ENCODE assay signal across 26 mouse cellular contexts in the genomic region with DNA sequence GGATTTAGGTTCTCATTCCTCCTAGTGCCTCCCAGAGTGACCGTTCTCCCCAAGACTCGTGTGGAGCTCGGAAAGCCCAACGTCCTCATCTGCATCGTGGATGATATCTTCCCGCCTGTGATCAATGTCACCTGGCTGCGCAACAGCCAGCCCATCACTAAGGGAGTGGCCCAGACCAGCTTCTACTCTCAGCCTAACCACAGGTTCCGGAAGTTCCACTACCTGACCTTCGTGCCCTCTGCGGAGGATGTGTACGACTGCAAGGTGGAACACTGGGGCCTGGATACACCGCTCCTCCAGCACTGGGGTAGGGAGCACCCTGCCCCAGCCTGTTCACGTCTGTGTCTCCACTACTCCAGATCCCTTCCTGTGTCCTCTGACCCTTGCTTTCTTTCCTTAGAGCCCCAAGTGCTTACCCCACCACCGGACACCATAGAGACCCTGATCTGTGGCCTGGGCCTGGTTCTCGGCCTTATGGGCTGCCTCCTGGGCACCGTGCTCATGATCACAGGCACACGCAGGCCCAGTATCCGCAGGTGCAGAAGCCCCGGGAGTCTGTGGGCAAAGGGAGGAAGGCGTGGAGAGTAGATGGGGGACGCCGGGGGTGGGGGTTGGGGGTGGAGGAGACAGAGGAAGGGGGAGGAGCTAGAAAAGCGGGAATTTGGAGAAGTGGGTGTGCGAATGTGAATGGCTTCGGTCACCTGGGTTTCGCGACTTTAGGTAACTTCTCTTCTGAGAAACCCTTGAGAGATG. TPM values are rescaled to one million over a fixed set of nuclear protein-coding genes. Genes with fewer than 3 reads are reported as not detected.
A peak's percentile ranks its signal among the peaks of the same experiment; 100 is the strongest.
DNase-seq lines count a peak whose midpoint lies in the region; ATAC-seq and TF ChIP-seq lines count a peak whose summit lies in the region.
"Had no signal": no experiment of that assay in that cellular context is flagged by ENCODE, and none has a peak within 500 bp of the region (broad histone marks: within the 10 kb centered on the region; RNA-seq: fewer than 3 reads in every experiment).

No protein-coding gene starts in this region.

- no peak for TF ChIP-seq CTCF in stomach, postnatal 0 days (IDR thresholded peaks at IDR 0.05; ENCODE audit: low read depth)

- 83% methylated on average over 27 of the region's 27 CpGs for whole genome bisulfite sequencing in midbrain, embryonic 11.5 days
- 86% methylated on average over 27 of the region's 27 CpGs for WGBS in midbrain, embryonic 15.5 days
- 80% methylated on average over 27 of the region's 27 CpGs for WGBS in stomach, postnatal 0 days
- WGBS in liver, embryonic 12.5 days (ENCODE audit: insufficient replicate concordance) = 56% methylated on average over 27 of the region's 27 CpGs

- 0 out of 2 replicates have a peak, but pooled peaks cover 3% of the 10 kb centered on the region for H3K4me1 ChIP-seq in midbrain, embryonic 11.5 days (ENCODE audit: control insufficient read depth, insufficient read depth, low read length)
- no peaks in the 10 kb centered on the region for H3K4me1 ChIP-seq in midbrain, embryonic 15.5 days
- H3K4me1 ChIP-seq in stomach, postnatal 0 days (replicated peaks; ENCODE audit: control insufficient read depth, insufficient read depth) = no peaks in the 10 kb centered on the region
- H3K4me1 ChIP-seq in liver, embryonic 12.5 days = 0 out of 2 replicates have a peak, but pooled peaks cover 4% of the 10 kb centered on the region
- H3K4me1 ChIP-seq: limb, embryonic 15.5 days; neural tube, embryonic 12.5 days; stomach, embryonic 15.5 days had no signal

- H3K4me2 ChIP-seq in midbrain, embryonic 11.5 days = no peak overlapping the region
- no peak overlapping the region for H3K4me2 ChIP-seq in midbrain, embryonic 15.5 days
- no peak overlapping the region for H3K4me2 ChIP-seq in stomach, postnatal 0 days (replicated peaks; ENCODE audit: low read depth)
- H3K4me2 ChIP-seq in liver, embryonic 12.5 days = no peak overlapping the region
- H3K4me2 ChIP-seq: forebrain, embryonic 13.5 days; heart, embryonic 15.5 days; liver, embryonic 15.5 days; midbrain, embryonic 12.5 days; stomach, embryonic 15.5 days had no signal

- DNase-seq in midbrain, embryonic 11.5 days (ENCODE audit: low spot score, missing footprints) = peak; percentile 77
- peak; percentile 10 for DNase-seq in stomach, postnatal 0 days (ENCODE audit: low spot score)
- DNase-seq in thymus, postnatal 36 days = peak; percentile 48 to 68
- no peak for DNase-seq in right cerebral cortex, postnatal 25 days
- DNase-seq in urinary bladder, adult 18-20 months (ENCODE audit: low spot score in 2 of 2) = no peak
- DNase-seq: adrenal gland, adult 8-10 months; cerebellum, adult 9-10 months; gastrocnemius, adult 2 months; heart, postnatal 4 days; kidney, adult 11 months; layer of hippocampus, adult 9-11 months; left cerebral cortex, postnatal 4 days had no signal

- no peak overlapping the region for H3K27ac ChIP-seq in midbrain, embryonic 11.5 days (ENCODE audit: low read depth, low read length)
- H3K27ac ChIP-seq in midbrain, embryonic 15.5 days = no peak overlapping the region
- no peak overlapping the region for H3K27ac ChIP-seq in stomach, postnatal 0 days (replicated peaks)
- H3K27ac ChIP-seq in liver, embryonic 12.5 days = no peak overlapping the region
- H3K27ac ChIP-seq: forebrain, embryonic 13.5 days; gastrocnemius, adult 2 months; heart, embryonic 15.5 days; kidney, postnatal 0 days; limb, embryonic 15.5 days; liver, embryonic 15.5 days; macrophage; midbrain, embryonic 12.5 days; neural tube, embryonic 12.5 days; stomach, embryonic 15.5 days had no signal

- no peaks in the 10 kb centered on the region for H3K27me3 ChIP-seq in midbrain, embryonic 11.5 days (ENCODE audit: control insufficient read depth, insufficient read depth, low read length)
- no peaks in the 10 kb centered on the region for H3K27me3 ChIP-seq in midbrain, embryonic 15.5 days (replicated peaks)
- no peaks in the 10 kb centered on the region for H3K27me3 ChIP-seq in stomach, postnatal 0 days (ENCODE audit: control insufficient read depth, insufficient read depth, low read length)
- H3K27me3 ChIP-seq in liver, embryonic 12.5 days (replicated peaks) = peaks cover 18% of the 10 kb centered on the region
- H3K27me3 ChIP-seq: forebrain, embryonic 13.5 days; heart, embryonic 15.5 days; limb, embryonic 15.5 days; liver, embryonic 15.5 days; midbrain, embryonic 12.5 days; neural tube, embryonic 12.5 days; stomach, embryonic 15.5 days had no signal

- H3K4me3 ChIP-seq in midbrain, embryonic 11.5 days (ENCODE audit: low read depth, low read length) = no peak overlapping the region
- no peak overlapping the region for H3K4me3 ChIP-seq in midbrain, embryonic 15.5 days
- H3K4me3 ChIP-seq in stomach, postnatal 0 days (ENCODE audit: low read depth, low read length) = no peak overlapping the region
- H3K4me3 ChIP-seq in liver, embryonic 12.5 days = no peak overlapping the region
- H3K4me3 ChIP-seq: forebrain, embryonic 13.5 days; gastrocnemius, adult 2 months; heart, embryonic 15.5 days; limb, embryonic 15.5 days; liver, embryonic 15.5 days; midbrain, embryonic 12.5 days; neural tube, embryonic 12.5 days; stomach, embryonic 15.5 days had no signal

- no peak for ATAC-seq in midbrain, embryonic 11.5 days (ENCODE audit: low FRiP score)
- ATAC-seq in midbrain, embryonic 15.5 days (replicated peaks) = no peak
- ATAC-seq in megakaryocyte, adult 5-6 weeks (ENCODE audit: poor library complexity, severe bottlenecking) = peak; percentile 53
- no peak for ATAC-seq in stomach, postnatal 0 days (ENCODE audit: low FRiP score, low TSS enrichment)
- no peak for ATAC-seq in liver, embryonic 12.5 days
- ATAC-seq: activated CD4-positive, CD25-positive, alpha-beta regulatory T cell, adult 4 months; forebrain, embryonic 13.5 days; hindbrain, embryonic 16.5 days had no signal

- H3K36me3 ChIP-seq in midbrain, embryonic 11.5 days (ENCODE audit: control insufficient read depth, insufficient read depth, low read length) = no peaks in the 10 kb centered on the region
- H3K36me3 ChIP-seq in midbrain, embryonic 15.5 days (replicated peaks) = no peaks in the 10 kb centered on the region
- H3K36me3 ChIP-seq in stomach, postnatal 0 days (ENCODE audit: control insufficient read depth, insufficient read depth, low read length) = no peaks in the 10 kb centered on the region
- no peaks in the 10 kb centered on the region for H3K36me3 ChIP-seq in liver, embryonic 12.5 days
- H3K36me3 ChIP-seq: heart, embryonic 15.5 days; limb, embryonic 15.5 days; liver, embryonic 15.5 days; midbrain, embryonic 12.5 days; neural tube, embryonic 12.5 days; stomach, embryonic 15.5 days had no signal

- no peak overlapping the region for H3K9ac ChIP-seq in midbrain, embryonic 11.5 days (ENCODE audit: low read length)
- no peak overlapping the region for H3K9ac ChIP-seq in midbrain, embryonic 15.5 days
- no peak overlapping the region for H3K9ac ChIP-seq in stomach, postnatal 0 days (ENCODE audit: low read length)
- H3K9ac ChIP-seq in liver, embryonic 12.5 days = no peak overlapping the region
- H3K9ac ChIP-seq: forebrain, embryonic 13.5 days; heart, embryonic 15.5 days; limb, embryonic 15.5 days; liver, embryonic 15.5 days; midbrain, embryonic 12.5 days; neural tube, embryonic 12.5 days; stomach, embryonic 15.5 days had no signal

- no peaks in the 10 kb centered on the region for H3K9me3 ChIP-seq in midbrain, embryonic 11.5 days (ENCODE audit: control insufficient read depth, low read length)
- no peaks in the 10 kb centered on the region for H3K9me3 ChIP-seq in midbrain, embryonic 15.5 days
- no peaks in the 10 kb centered on the region for H3K9me3 ChIP-seq in stomach, postnatal 0 days (ENCODE audit: control insufficient read depth, low read length)
- H3K9me3 ChIP-seq in liver, embryonic 12.5 days (replicated peaks) = no peaks in the 10 kb centered on the region
- H3K9me3 ChIP-seq: forebrain, embryonic 13.5 days; heart, embryonic 15.5 days; limb, embryonic 15.5 days; liver, embryonic 15.5 days; midbrain, embryonic 12.5 days; neural tube, embryonic 12.5 days; stomach, embryonic 15.5 days had no signal

- no peak for TF ChIP-seq EP300 in stomach, postnatal 0 days (optimal IDR thresholded peaks at IDR 0.05)

RNA-seq across cellular contexts. Expression of a gene that starts 2.3 kb away (rescaled TPM):
- polyA plus RNA-seq in midbrain, embryonic 11.5 days (2014; fragmentation: Nextera tagmentation; extraction: Ambion mirVana) = 0.19 and 0.33 TPM in 2 replicates
- polyA plus RNA-seq in midbrain, embryonic 15.5 days (2015; fragmentation: Nextera tagmentation; extraction: Ambion mirVana) = not detected in 2 replicates
- total RNA-seq in megakaryocyte, adult 5-6 weeks (2015) = 10.0 and 10.8 TPM in 2 replicates
- 3.7 and 6.9 TPM in 2 replicates for total RNA-seq in megakaryocyte, adult 5-6 weeks (2017)
- 0.25 and 0.29 TPM in 2 replicates for polyA plus RNA-seq in stomach, postnatal 0 days (2015; fragmentation: Nextera tagmentation; extraction: Ambion mirVana)
- polyA plus RNA-seq in liver, embryonic 12.5 days (2016; fragmentation: Nextera tagmentation; extraction: Ambion mirVana) = 0.37 and 0.56 TPM in 2 replicates
- total RNA-seq: gastrocnemius, adult 2 months; heart, postnatal 4 days; left cerebral cortex, postnatal 4 days had no signal
- polyA plus RNA-seq: forebrain, embryonic 13.5 days had no signal

RNA-seq across cellular contexts. Expression of a gene that starts 24.9 kb away (rescaled TPM):
- polyA plus RNA-seq in midbrain, embryonic 11.5 days (2014; fragmentation: Nextera tagmentation; extraction: Ambion mirVana) = 8.0 and 9.5 TPM in 2 replicates
- 17.2 and 18.8 TPM in 2 replicates for polyA plus RNA-seq in midbrain, embryonic 15.5 days (2015; fragmentation: Nextera tagmentation; extraction: Ambion mirVana)
- total RNA-seq in megakaryocyte, adult 5-6 weeks (2015) = 172 and 189 TPM in 2 replicates
- total RNA-seq in megakaryocyte, adult 5-6 weeks (2017) = 145 and 152 TPM in 2 replicates
- polyA plus RNA-seq in stomach, postnatal 0 days (2015; fragmentation: Nextera tagmentation; extraction: Ambion mirVana) = 9.1 and 9.5 TPM in 2 replicates
- 3.1 and 4.3 TPM in 2 replicates for polyA plus RNA-seq in liver, embryonic 12.5 days (2016; fragmentation: Nextera tagmentation; extraction: Ambion mirVana)

RNA-seq across cellular contexts. Expression of a gene that starts 28.0 kb away (rescaled TPM):
- polyA plus RNA-seq in midbrain, embryonic 11.5 days (2014; fragmentation: Nextera tagmentation; extraction: Ambion mirVana) = 98.7 and 99.2 TPM in 2 replicates
- polyA plus RNA-seq in midbrain, embryonic 15.5 days (2015; fragmentation: Nextera tagmentation; extraction: Ambion mirVana) = 137 and 140 TPM in 2 replicates
- 287 and 312 TPM in 2 replicates for total RNA-seq in megakaryocyte, adult 5-6 weeks (2015)
- 286 and 353 TPM in 2 replicates for total RNA-seq in megakaryocyte, adult 5-6 weeks (2017)
- 45.0 and 48.1 TPM in 2 replicates for polyA plus RNA-seq in stomach, postnatal 0 days (2015; fragmentation: Nextera tagmentation; extraction: Ambion mirVana)
- polyA plus RNA-seq in liver, embryonic 12.5 days (2016; fragmentation: Nextera tagmentation; extraction: Ambion mirVana) = 59.9 and 66.1 TPM in 2 replicates

RNA-seq across cellular contexts. Expression of a gene that starts 48.6 kb away (rescaled TPM):
- not detected in 2 replicates for polyA plus RNA-seq in midbrain, embryonic 11.5 days (2014; fragmentation: Nextera tagmentation; extraction: Ambion mirVana)
- polyA plus RNA-seq in midbrain, embryonic 15.5 days (2015; fragmentation: Nextera tagmentation; extraction: Ambion mirVana) = 0.27 and 0.65 TPM in 2 replicates
- total RNA-seq in megakaryocyte, adult 5-6 weeks (2015) = 8.9 and 9.6 TPM in 2 replicates
- 12.4 and 18.3 TPM in 2 replicates for total RNA-seq in megakaryocyte, adult 5-6 weeks (2017)
- polyA plus RNA-seq in stomach, postnatal 0 days (2015; fragmentation: Nextera tagmentation; extraction: Ambion mirVana) = 0.45 and 0.53 TPM in 2 replicates
- 0.30 and 0.35 TPM in 2 replicates for polyA plus RNA-seq in liver, embryonic 12.5 days (2016; fragmentation: Nextera tagmentation; extraction: Ambion mirVana)
- polyA plus RNA-seq: forebrain, embryonic 13.5 days had no signal

RNA-seq across cellular contexts. Expression of a gene that starts 55.2 kb away (rescaled TPM):
- polyA plus RNA-seq in midbrain, embryonic 11.5 days (2014; fragmentation: Nextera tagmentation; extraction: Ambion mirVana) = 0.52 and 1.4 TPM in 2 replicates
- polyA plus RNA-seq in midbrain, embryonic 15.5 days (2015; fragmentation: Nextera tagmentation; extraction: Ambion mirVana) = 3.2 and 4.8 TPM in 2 replicates
- 0.36 and 0.87 TPM in 2 replicates for total RNA-seq in megakaryocyte, adult 5-6 weeks (2015)
- total RNA-seq in megakaryocyte, adult 5-6 weeks (2017) = 1.2 and 1.5 TPM in 2 replicates
- 0.18 and 0.29 TPM in 2 replicates for polyA plus RNA-seq in stomach, postnatal 0 days (2015; fragmentation: Nextera tagmentation; extraction: Ambion mirVana)
- 0.37 and 0.54 TPM in 2 replicates for polyA plus RNA-seq in liver, embryonic 12.5 days (2016; fragmentation: Nextera tagmentation; extraction: Ambion mirVana)

Comparison
In these comparisons a context has a peak if more than half of its experiments do, and no peak if none do; other contexts are left out.
1. DNase-seq: peak in midbrain, embryonic 11.5 days (single experiment), stomach, postnatal 0 days (single experiment) and thymus, postnatal 36 days (2 of 2); none in right cerebral cortex, postnatal 25 days (single experiment) and urinary bladder, adult 18-20 months (0 of 2).